Mouse (Mus musculus) heart, embryonic 16.5 days (tissue): ENCODE results near the gene Myom3. TPM values are rescaled to one million over a fixed set of nuclear protein-coding genes. Genes with fewer than 3 reads are reported as not detected.

Experiments used
- ATAC-seq: fragments of 200-750 bp; cut with Nextera tagmentation; replicated peaks from 2 replicates; pipeline ENCODE4 v1.8.0; 2017; ENCODE audit warnings: moderate number of reproducible peaks; ENCODE audit not compliant: insufficient read depth, low FRiP score; ENCODE audit errors: extremely low read depth
- H3K27ac ChIP-seq: fragments of 300-500 bp; sonication (generic); 2 replicates; pipeline ENCODE4 v1.5.1; 2014; ENCODE audit warnings: mild to moderate bottlenecking, low read length, control low read depth, moderate library complexity
- H3K27me3 ChIP-seq: fragments of 300-500 bp; sonication (generic); 2 replicates; pipeline ENCODE4 v1.6.1; 2014; ENCODE audit warnings: low read length, mixed read lengths; ENCODE audit not compliant: control insufficient read depth, insufficient read depth
- H3K36me3 ChIP-seq: fragments of 300-500 bp; sonication (generic); 2 replicates; pipeline ENCODE4 v1.6.1; 2014; ENCODE audit not compliant: control insufficient read depth, insufficient read depth
- H3K4me1 ChIP-seq: fragments of 300-500 bp; sonication (generic); 2 replicates; pipeline ENCODE4 v1.6.1; 2014; ENCODE audit warnings: low read length, mixed read lengths; ENCODE audit not compliant: control insufficient read depth, insufficient read depth
- H3K4me2 ChIP-seq: fragments of 300-500 bp; sonication (generic); 2 replicates; pipeline ENCODE4 v1.6.1; 2014; ENCODE audit warnings: low read depth, mild to moderate bottlenecking, control low read depth, low read length
- H3K4me3 ChIP-seq: fragments of 300-500 bp; sonication (generic); 2 replicates; pipeline ENCODE4 v1.5.1; 2014; ENCODE audit warnings: mild to moderate bottlenecking, control low read depth, low read length
- H3K9ac ChIP-seq: fragments of 300-500 bp; sonication (generic); 2 replicates; pipeline ENCODE4 v1.6.1; 2014; ENCODE audit warnings: low read length, control low read depth
- H3K9me3 ChIP-seq: fragments of 300-500 bp; sonication (generic); replicated peaks from 2 replicates; pipeline ENCODE4 v1.6.1; 2016; ENCODE audit warnings: low read length; ENCODE audit not compliant: control insufficient read depth
- WGBS: fragments of 180-500 bp; shearing (Covaris S2); extraction: QIAGEN DNeasy Blood & Tissue Kit; methylation state at CpG from one replicate; pipeline ENCODE4 v1.1.7; 2014; 5-methylcytosine and 5-hydroxymethylcytosine counted together
- polyA plus RNA-seq: library from polyadenylated mRNA; unstranded; fragments of >200 nt; fragmentation: Nextera tagmentation; extraction: Ambion mirVana; gene quantifications from 2 replicates; pipeline ENCODE4 v1.2.1, GENCODE M21; 2015

The Myom3 gene
- polyA plus RNA-seq, 1 experiment from 2014 or later: 0.58 TPM

DNA sequence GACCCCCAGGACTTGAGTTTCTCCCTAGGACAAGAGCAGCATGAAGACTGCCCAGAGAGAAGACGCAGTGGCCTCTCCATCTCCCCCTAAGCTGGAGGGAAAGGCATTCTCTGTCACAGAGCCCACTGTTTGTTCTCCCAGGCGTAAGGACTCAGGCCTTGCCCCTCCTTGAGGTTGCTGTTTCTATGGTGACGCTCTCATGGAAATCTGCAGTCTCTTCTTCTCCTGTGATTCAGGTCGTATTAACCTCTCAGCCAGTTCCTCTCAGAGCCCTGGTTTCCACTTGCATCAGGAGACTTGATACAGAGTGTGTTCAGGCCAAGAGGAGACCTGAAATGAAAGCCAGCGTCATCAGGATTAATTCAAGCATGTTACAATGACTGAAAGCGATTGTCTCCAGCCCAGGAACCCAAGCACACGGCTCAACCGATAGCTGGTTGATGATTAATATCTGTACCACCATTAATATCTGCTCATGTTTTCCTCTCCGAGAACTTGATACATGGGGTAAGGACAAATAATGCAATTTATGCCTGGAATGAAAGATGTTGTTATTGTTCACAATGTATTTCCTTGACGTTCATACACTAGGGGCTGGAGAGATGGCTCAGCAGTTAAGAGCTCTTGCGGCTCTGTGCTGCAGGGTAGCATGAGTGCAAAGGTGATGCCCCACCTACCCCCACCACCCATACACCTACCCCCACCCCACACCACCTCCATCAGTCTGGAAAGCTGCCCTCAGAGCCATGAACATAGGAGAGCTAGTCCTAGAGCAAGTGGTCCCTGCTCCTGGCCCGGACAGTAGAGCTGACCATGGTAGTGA, 74.0 kb downstream of the Myom3 start:
- H3K36me3 ChIP-seq: no peaks in the 10 kb centered on the region
- H3K4me2 ChIP-seq: no peak overlapping the region
- no peak overlapping the region for H3K27ac ChIP-seq
- H3K9ac ChIP-seq: no peak overlapping the region
- no peaks in the 10 kb centered on the region for H3K9me3 ChIP-seq
- H3K27me3 ChIP-seq: no peaks in the 10 kb centered on the region
- 76% methylated on average over 12 of the region's 12 CpGs for WGBS
- peaks cover 12% of the 10 kb centered on the region for H3K4me1 ChIP-seq
- ATAC-seq: no peak
- no peak overlapping the region for H3K4me3 ChIP-seq

DNA sequence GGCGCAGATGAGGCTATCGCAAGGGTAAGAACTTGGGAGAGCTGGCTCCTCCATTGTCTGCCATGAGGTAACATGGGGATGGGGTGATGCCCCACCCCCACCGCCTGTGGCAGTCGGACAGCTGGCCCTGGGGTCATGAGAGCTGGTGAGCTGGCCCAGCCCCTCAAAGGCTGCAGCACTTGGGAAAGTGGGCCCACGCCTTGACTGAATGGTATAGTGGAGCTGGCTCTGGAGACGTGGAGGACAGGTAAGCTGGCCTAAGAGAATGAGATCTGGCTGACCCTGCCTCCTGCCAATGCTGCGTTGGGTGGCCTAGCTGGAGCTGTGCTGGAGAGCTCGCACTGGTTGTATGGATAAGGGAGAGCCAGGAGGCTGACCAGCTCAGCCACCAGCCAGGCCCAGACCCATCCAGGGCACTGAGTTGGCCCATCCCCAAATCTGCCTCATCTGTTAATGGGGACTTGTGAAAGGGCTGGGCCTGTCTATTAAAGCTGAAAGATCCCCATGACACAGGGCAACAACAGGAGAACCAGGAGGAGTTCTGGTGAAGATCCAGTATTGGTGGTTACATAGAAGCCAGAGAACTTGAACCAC, 74.7 kb downstream of the Myom3 start:
- no peak for ATAC-seq
- WGBS: 85% methylated on average over 8 of the region's 8 CpGs
- no peak overlapping the region for H3K27ac ChIP-seq
- no peaks in the 10 kb centered on the region for H3K9me3 ChIP-seq
- no peaks in the 10 kb centered on the region for H3K27me3 ChIP-seq
- no peaks in the 10 kb centered on the region for H3K36me3 ChIP-seq
- no peak overlapping the region for H3K4me2 ChIP-seq
- H3K9ac ChIP-seq: no peak overlapping the region
- peaks cover 11% of the 10 kb centered on the region; the same call in 1 of the 2 replicates for H3K4me1 ChIP-seq
- no peak overlapping the region for H3K4me3 ChIP-seq

DNA sequence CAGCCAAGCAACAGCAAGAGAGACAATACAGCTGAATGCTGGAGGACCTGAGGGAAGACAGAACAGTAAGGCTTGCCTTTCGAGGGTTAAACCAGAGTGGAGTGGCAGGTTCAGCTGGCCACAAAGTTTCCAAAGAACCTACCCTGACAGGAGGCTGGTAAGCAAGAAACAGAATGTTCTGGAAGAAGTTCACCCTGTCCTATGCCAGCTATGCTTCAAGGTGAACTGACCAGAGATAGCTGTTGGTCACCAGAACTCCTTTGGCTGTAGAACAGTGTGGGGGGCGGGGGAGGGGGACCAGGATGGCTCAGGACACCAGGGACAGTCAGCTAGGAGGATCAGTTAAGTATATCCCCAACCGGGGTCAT, 79.4 kb downstream of the Myom3 start:
- Histone ChIP-seq H3K27me3 (no peaks in the 10 kb centered on the region), H3K9me3 (0 out of 2 replicates have a peak, but pooled peaks cover 2% of the 10 kb centered on the region), H3K9ac (peak overlapping the region; percentile 53), H3K4me2 (peak overlapping the region; percentile 44), H3K4me1 (peaks cover 15% of the 10 kb centered on the region; the same call in 1 of the 2 replicates), H3K36me3 (no peaks in the 10 kb centered on the region), H3K4me3 (no peak overlapping the region), H3K27ac (peak overlapping the region; percentile 97)
- ATAC-seq: no peak; the same call in 1 of the 2 replicates
- 66% methylated on average over 3 of the region's 3 CpGs for WGBS

DNA sequence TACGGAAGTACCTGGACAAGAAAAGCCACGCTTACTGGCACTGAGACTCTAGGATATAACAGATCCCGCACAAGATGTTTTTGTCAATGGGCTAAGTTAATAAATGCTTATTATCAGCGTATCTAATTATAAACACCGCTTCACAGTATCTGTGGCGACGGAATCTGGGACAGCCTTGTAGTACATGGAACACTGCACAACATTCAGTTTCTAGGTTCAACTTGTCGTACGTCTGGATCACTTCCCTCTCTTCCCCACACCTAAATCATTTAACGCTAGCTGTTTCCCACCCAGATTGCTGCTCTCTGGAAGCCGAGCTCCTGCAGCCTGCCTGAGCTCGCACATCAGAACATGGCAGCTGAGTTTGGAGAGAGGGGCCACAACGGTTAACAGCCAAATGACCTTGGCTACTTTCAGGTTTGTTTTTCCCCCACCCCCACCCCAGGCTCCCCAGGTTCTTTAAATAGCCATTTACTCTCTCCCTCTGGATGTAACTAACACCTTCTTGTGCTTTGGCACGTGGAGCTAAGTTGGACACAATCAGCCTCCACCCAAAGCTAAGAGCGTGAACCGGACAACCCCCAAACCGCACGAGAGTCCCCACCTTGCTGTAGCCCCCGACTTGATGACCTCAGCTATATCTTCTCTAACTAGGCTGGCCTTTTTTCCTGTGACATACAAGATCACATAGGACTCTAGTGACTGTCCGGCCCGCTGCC, 79.9 kb downstream of the Myom3 start:
- ATAC-seq: peak; percentile 72
- 0 out of 2 replicates have a peak, but pooled peaks cover 2% of the 10 kb centered on the region for H3K9me3 ChIP-seq
- peak overlapping the region; percentile 44 for H3K4me2 ChIP-seq
- H3K4me3 ChIP-seq: no peak overlapping the region
- no peaks in the 10 kb centered on the region for H3K36me3 ChIP-seq
- peaks cover 15% of the 10 kb centered on the region; the same call in 1 of the 2 replicates for H3K4me1 ChIP-seq
- H3K27me3 ChIP-seq: no peaks in the 10 kb centered on the region
- 47% methylated on average over 21 of the region's 21 CpGs for WGBS
- peak overlapping the region; percentile 53 for H3K9ac ChIP-seq
- H3K27ac ChIP-seq: peak overlapping the region; percentile 97

DNA sequence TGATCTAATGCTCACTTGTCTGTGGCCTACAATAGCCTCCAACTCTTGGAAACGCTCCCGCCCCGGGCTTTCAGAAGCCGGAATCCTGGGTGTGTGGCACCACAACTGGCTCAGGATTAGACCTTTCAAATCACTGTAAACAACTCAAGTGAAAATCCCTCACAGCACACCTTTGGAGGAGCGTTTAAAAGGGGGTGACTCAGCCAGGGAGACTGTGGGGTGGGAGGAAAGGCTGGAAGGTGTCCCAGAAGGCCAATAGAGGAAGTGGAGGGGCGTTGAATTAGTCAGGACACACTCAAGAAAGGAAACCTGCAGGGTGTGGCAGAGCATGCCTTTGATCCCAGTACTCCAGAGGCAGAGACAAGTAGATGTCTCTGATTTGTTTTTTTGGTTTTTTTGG, 84.9 kb downstream of the Myom3 start:
- H3K4me1 ChIP-seq: peaks cover 17% of the 10 kb centered on the region
- WGBS: 78% methylated on average over 6 of the region's 6 CpGs
- ATAC-seq: no peak

DNA sequence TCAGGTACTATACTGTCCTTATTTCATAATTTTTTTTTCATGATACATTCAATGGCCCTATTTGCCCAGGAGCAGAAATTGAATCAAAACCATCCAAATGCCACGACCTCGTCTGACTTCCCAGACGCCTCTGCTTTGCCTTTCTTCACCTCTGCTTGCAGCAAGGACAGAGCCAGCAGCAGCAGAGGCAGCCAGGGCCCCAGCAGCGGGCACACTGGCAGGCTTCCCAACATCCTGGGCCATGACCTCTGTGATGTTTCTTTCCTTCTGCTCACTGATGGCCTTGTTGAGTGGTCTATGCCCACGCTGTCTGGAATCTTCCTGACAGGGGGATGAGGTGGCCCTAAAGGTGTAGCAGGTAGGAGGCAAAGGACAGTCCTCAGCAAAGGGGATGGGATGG, 88.1 kb downstream of the Myom3 start:
- Histone ChIP-seq H3K27me3 (no peaks in the 10 kb centered on the region), H3K9ac (no peak overlapping the region), H3K27ac (peak overlapping the region; percentile 11), H3K36me3 (no peaks in the 10 kb centered on the region), H3K4me3 (no peak overlapping the region), H3K4me1 (peaks cover 14% of the 10 kb centered on the region), H3K9me3 (peaks cover 4% of the 10 kb centered on the region; the same call in 1 of the 2 replicates), H3K4me2 (no peak overlapping the region)
- 20% methylated on average over 5 of the region's 5 CpGs for WGBS
- ATAC-seq: peak; percentile 57; the same call in 1 of the 2 replicates

More for the DNA sequence above, 84.9 kb downstream of the Myom3 start:
- H3K4me3 ChIP-seq: no peak overlapping the region
- peaks cover 6% of the 10 kb centered on the region; the same call in 1 of the 2 replicates for H3K9me3 ChIP-seq
- H3K9ac ChIP-seq: no peak overlapping the region
- no peaks in the 10 kb centered on the region for H3K27me3 ChIP-seq
- H3K4me2 ChIP-seq: no peak overlapping the region
- no peaks in the 10 kb centered on the region for H3K36me3 ChIP-seq
- no peak overlapping the region for H3K27ac ChIP-seq

DNA sequence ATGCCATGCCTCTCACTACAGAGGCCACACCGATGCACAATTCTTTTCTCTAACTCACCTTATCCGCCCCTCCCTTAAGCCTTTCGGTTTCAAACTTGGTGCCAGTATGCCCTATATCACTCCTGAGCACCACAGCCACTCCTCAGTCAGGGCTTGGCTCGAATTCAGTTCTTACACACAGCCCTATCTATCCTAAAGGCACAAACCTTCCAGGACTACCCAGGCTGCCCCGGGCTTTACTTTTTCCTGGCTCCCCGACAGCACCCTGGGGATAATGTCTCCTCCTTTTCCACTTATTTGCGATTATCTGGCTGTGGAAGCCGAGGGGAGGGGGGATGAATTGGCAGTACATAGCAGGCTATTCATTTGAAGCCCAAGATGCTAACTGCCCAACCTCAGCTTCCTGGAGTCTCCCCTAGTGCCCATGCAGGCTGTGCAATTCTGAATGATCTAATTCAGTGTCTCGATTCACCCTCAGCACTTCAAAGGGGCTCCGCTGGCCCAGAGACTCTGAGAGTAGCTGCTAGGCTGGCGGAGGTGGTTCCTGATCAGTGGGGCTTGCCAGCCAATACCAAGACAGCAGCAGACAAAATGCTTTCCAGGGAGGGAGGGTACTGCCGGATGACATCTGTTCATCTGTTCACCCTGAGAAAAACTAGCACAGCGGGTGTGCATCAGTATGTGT, 91.0 kb downstream of the Myom3 start:
- H3K27me3 ChIP-seq: no peaks in the 10 kb centered on the region
- no peak; the same call in 1 of the 2 replicates for ATAC-seq
- no peak overlapping the region; the same call in 1 of the 2 replicates for H3K4me2 ChIP-seq
- 35% methylated on average over 13 of the region's 13 CpGs for WGBS
- no peaks in the 10 kb centered on the region for H3K36me3 ChIP-seq
- H3K9me3 ChIP-seq: no peaks in the 10 kb centered on the region
- H3K9ac ChIP-seq: 0 out of 2 replicates have a peak overlapping the region, but pooled peaks have one; percentile 10
- H3K4me1 ChIP-seq: peaks cover 21% of the 10 kb centered on the region
- H3K4me3 ChIP-seq: no peak overlapping the region
- no peak overlapping the region for H3K27ac ChIP-seq

DNA sequence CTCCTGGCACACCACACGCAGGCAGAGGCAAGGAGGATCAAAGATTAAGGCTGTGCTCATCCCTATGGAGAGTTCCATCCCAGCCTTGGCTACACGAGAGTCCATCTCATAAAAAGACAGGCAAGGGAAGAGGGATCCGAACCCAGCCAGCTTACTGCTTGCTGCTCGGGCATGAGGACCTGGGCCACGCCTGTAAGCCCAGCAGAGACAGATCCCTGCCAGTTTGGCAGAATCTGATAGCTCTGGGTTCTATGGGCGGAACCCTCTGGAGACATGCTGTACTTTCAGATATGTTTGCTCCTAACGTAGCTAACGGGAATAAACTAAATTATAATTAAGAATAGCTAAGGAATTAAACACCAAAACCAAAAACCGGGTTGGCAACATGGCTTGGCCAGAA, 92.4 kb downstream of the Myom3 start:
- no peak overlapping the region for H3K27ac ChIP-seq
- ATAC-seq: no peak

More for the DNA sequence above, 92.4 kb downstream of the Myom3 start:
- Histone ChIP-seq H3K9me3 (no peaks in the 10 kb centered on the region), H3K4me1 (peaks cover 21% of the 10 kb centered on the region), H3K9ac (no peak overlapping the region), H3K4me2 (no peak overlapping the region), H3K4me3 (no peak overlapping the region), H3K27me3 (no peaks in the 10 kb centered on the region), H3K36me3 (no peaks in the 10 kb centered on the region)
- 83% methylated on average over 9 of the region's 9 CpGs for WGBS
